Mouse (Mus musculus) ES-Bruce4 (cell line): ENCODE results near the gene Slc35b1. TPM values are rescaled to one million over a fixed set of nuclear protein-coding genes. Genes with fewer than 3 reads are reported as not detected.

Source experiments
- H3K27ac ChIP-seq: 2 replicates; pipeline ENCODE4 v1.5.1; 2012; ENCODE audit warnings: low read length, inconsistent platforms; ENCODE audit not compliant: insufficient read depth
- H3K27me3 ChIP-seq: 2 replicates; pipeline ENCODE4 v1.6.1; 2012; ENCODE audit warnings: mild to moderate bottlenecking, low read length, inconsistent platforms; ENCODE audit not compliant: control insufficient read depth, poor library complexity, insufficient read depth, severe bottlenecking
- H3K36me3 ChIP-seq: 2 replicates; pipeline ENCODE4 v1.6.1; 2012; ENCODE audit warnings: inconsistent platforms, mild to moderate bottlenecking, low read length, moderate library complexity; ENCODE audit not compliant: control insufficient read depth, poor library complexity, insufficient read depth, severe bottlenecking
- H3K4me1 ChIP-seq: one replicate; pipeline ENCODE4 v1.8.1; 2011; ENCODE audit warnings: low read length; ENCODE audit not compliant: control insufficient read depth, insufficient read depth
- H3K4me3 ChIP-seq: 2 replicates; pipeline ENCODE4 v1.5.1; 2011; ENCODE audit warnings: low read depth, mild to moderate bottlenecking, low read length
- H3K9ac ChIP-seq: 2 replicates; pipeline ENCODE4 v1.6.1; 2012; ENCODE audit warnings: low read depth, mild to moderate bottlenecking, inconsistent platforms; ENCODE audit not compliant: poor library complexity, severe bottlenecking
- H3K9me3 ChIP-seq: replicated peaks from 2 replicates; pipeline ENCODE4 v1.6.1; 2012; ENCODE audit warnings: mild to moderate bottlenecking, low read length, inconsistent platforms; ENCODE audit not compliant: control insufficient read depth, poor library complexity, insufficient read depth, severe bottlenecking
- CTCF ChIP-seq: IDR thresholded peaks from one replicate; pipeline ENCODE4 v1.8.1; 2011; ENCODE audit warnings: low read depth, low read length
- EP300 ChIP-seq: IDR thresholded peaks from 2 replicates; pipeline ENCODE4 v1.6.1; 2011; ENCODE audit warnings: low read depth, low read length; ENCODE audit not compliant: insufficient read depth
- POLR2A ChIP-seq: IDR thresholded peaks from one replicate; pipeline ENCODE4 v1.8.1; 2011; ENCODE audit warnings: low read length; ENCODE audit not compliant: insufficient read depth
- polyA plus RNA-seq: library from polyadenylated mRNA; stranded (reverse); fragments of >200 nt; gene quantifications from 2 replicates; pipeline ENCODE4 v1.2.4, GENCODE M21; 2011; ENCODE audit warnings: low read depth; ENCODE audit not compliant: missing spikeins, insufficient read depth, insufficient read length

The Slc35b1 gene
- polyA plus RNA-seq, 1 experiment: 47.7 TPM

GRCm38 (mm10) chr11:95340259-95340658, 44.2 kb upstream of the Slc35b1 start:
- H3K9ac ChIP-seq: no peak overlapping the region
- no peaks in the 10 kb centered on the region for H3K27me3 ChIP-seq
- peaks cover 3% of the 10 kb centered on the region for H3K36me3 ChIP-seq
- H3K4me3 ChIP-seq: no peak overlapping the region
- H3K9me3 ChIP-seq: no peaks in the 10 kb centered on the region
- no peak for TF ChIP-seq POLR2A
- no peak for TF ChIP-seq CTCF
- TF ChIP-seq EP300: no peak
- peaks cover 2% of the 10 kb centered on the region for H3K4me1 ChIP-seq
- H3K27ac ChIP-seq: no peak overlapping the region

- no peaks in the 10 kb centered on the region for H3K27me3 ChIP-seq
- H3K9me3 ChIP-seq: no peaks in the 10 kb centered on the region
- H3K4me3 ChIP-seq: no peak overlapping the region
- H3K27ac ChIP-seq: no peak overlapping the region
- peaks cover 2% of the 10 kb centered on the region for H3K4me1 ChIP-seq
- H3K9ac ChIP-seq: no peak overlapping the region
- TF ChIP-seq EP300 (no peak), POLR2A (no peak), CTCF (no peak)
- H3K36me3 ChIP-seq: peaks cover 3% of the 10 kb centered on the region
These were observed 43.8 kb upstream of the Slc35b1 start for GRCm38 (mm10) chr11:95340664-95341063.

DNA sequence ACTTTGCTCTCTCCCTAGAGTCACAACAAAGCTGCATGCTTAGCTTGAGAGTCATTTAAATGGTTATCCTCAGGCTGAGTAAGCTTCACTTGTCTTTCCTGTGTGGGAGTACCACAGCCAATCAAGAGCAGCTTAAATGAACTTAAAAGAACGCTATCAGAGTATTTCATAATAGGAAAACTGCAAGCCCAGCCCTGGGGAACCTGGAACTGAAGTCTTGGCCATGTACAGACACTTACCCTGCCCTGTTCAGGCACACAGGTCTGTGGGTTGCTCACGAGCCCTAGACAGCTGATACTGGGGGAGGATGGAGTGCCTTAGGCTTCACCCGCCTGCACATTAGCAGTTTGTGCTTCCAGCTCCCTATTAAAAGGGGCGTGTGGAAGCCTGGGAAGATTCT, 41.3 kb upstream of the Slc35b1 start:
- H3K9me3 ChIP-seq: no peaks in the 10 kb centered on the region
- H3K4me1 ChIP-seq: peaks cover 2% of the 10 kb centered on the region
- no peak overlapping the region for H3K9ac ChIP-seq
- peaks cover 11% of the 10 kb centered on the region for H3K36me3 ChIP-seq
- no peak overlapping the region for H3K27ac ChIP-seq
- H3K4me3 ChIP-seq: no peak overlapping the region
- TF ChIP-seq CTCF: no peak
- no peak for TF ChIP-seq POLR2A
- no peak for TF ChIP-seq EP300
- H3K27me3 ChIP-seq: no peaks in the 10 kb centered on the region

DNA sequence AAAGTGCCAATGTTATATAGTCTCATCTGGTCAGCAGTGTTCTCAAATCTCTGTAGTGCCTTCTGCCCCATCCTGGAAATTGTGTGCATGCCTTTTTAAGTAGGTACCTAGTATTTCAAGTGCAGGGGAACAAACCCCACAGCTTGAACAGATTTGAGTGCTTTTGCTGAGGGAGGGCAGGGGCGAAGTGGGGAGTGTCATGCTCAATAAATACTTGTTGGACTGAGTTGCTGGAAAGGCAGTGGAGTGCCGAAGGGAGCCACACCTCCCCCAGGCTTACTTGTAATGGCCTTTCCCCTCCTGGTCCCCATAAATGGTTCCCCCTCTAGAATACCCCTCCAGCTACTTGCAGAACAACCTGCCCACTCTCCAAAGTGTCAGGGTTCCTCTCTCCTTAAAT, 40.3 kb upstream of the Slc35b1 start:
- Histone ChIP-seq H3K4me3 (no peak overlapping the region), H3K9ac (no peak overlapping the region), H3K27ac (no peak overlapping the region), H3K27me3 (no peaks in the 10 kb centered on the region), H3K4me1 (peaks cover 2% of the 10 kb centered on the region), H3K9me3 (no peaks in the 10 kb centered on the region), H3K36me3 (peaks cover 11% of the 10 kb centered on the region)
- TF ChIP-seq POLR2A: no peak
- TF ChIP-seq EP300: no peak
- no peak for TF ChIP-seq CTCF

- no peaks in the 10 kb centered on the region for H3K4me1 ChIP-seq
- peaks cover 8% of the 10 kb centered on the region for H3K36me3 ChIP-seq
- H3K9ac ChIP-seq: no peak overlapping the region
- TF ChIP-seq EP300: no peak
- TF ChIP-seq POLR2A: no peak
- TF ChIP-seq CTCF: no peak
- no peaks in the 10 kb centered on the region for H3K9me3 ChIP-seq
- no peak overlapping the region for H3K4me3 ChIP-seq
- no peak overlapping the region for H3K27ac ChIP-seq
- no peaks in the 10 kb centered on the region for H3K27me3 ChIP-seq
These were observed 34.2 kb upstream of the Slc35b1 start for GRCm38 (mm10) chr11:95350289-95350688.

- no peak overlapping the region for H3K4me3 ChIP-seq
These were observed 33.5 kb upstream of the Slc35b1 start for GRCm38 (mm10) chr11:95350960-95351359.

More at GRCm38 (mm10) chr11:95350960-95351359, 33.5 kb upstream of the Slc35b1 start:
- no peak overlapping the region for H3K27ac ChIP-seq
- H3K36me3 ChIP-seq: peaks cover 11% of the 10 kb centered on the region
- no peak overlapping the region for H3K9ac ChIP-seq
- no peaks in the 10 kb centered on the region for H3K9me3 ChIP-seq
- TF ChIP-seq CTCF (no peak), POLR2A (no peak), EP300 (no peak)
- no peaks in the 10 kb centered on the region for H3K4me1 ChIP-seq
- no peaks in the 10 kb centered on the region for H3K27me3 ChIP-seq
